Mouse (Mus musculus): ENCODE data around the gene Kdm4d.

DNA sequence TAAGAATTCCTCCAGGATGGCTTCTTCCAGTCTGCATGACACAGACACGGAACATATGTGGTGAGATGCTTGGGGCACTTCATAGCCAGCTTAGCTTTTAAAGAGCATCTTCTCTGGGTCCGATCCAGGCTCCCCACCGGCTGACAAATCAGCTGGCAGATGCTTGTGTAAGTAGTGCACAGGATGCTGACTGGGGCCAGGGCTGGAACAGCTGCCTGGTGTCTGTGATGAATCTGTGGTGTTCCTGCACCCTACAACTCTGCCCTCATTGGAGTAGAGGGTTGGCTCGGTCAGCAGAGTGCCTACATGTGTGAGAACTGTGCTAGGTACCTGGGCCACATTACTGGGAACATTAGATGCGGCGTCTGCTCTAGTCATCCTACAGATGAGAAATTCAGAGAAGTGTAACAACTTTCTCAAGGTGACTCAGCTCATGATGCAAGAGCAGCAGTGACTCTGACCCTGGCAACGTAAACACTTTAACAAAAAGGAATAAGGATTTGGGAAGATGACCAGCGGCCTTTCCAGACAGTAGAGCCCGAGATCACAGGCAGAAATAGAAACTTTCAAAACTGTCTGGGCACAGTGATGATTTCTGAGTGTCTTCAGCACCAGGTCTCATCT lies 34.7 kb upstream of the Kdm4d start:
- TF ChIP-seq POLR2A (IDR thresholded peaks at IDR 0.05; ENCODE audit: low read depth, low read length) (no peak), CTCF (IDR thresholded peaks at IDR 0.05; ENCODE audit: borderline replicate concordance, insufficient read depth, low read length) (no peak)
